Mouse (Mus musculus): ENCODE data around the gene Sh2d4b.

The Sh2d4b gene

DNA sequence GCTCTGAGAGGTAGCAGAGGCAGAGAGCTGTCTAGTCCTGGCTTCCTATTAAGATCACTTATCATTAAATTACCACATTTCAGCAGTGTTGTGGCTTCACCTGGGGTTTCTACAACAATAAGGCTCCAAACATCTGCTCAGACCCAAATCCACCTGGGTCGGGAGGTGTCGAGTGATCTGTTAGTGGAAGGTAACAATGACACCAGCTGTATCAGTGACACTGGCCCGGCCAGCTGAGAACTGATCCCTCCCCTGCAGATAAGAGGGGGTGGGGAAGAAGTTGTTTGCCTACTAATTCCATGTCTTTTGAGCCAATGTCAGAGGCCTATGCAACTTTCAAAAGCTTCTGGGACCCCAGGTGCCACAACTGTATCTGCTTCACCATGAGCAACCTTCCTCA lies at the start of gene Sh2d4b:
Gene Sh2d4b, minus strand, starts transcription at position 71 of the 400 bp plus-strand sequence.
- no peak for DNase-seq (ENCODE audit: low spot score in 2 of 2)

DNA sequence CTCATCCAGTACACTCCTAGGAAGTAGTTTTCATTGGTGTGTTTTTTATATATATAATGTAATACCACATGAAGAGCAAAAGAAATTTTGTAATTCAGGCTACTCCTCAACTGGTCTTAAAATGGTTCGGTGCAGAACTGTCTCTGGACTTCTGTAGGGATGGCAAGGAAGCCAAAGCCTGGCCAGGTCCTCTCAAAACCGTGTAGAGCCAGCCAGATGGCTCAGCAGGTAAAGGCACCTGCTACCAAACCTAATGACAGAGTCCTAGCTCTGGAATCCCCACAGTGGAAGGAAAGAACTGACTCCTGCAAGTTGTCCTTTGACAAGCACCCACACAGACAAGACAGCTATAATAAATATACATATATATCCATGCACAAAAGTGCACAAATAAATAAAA lies 49.4 kb upstream of the Sh2d4b start:
- DNase-seq (ENCODE audit: low spot score in 2 of 2), result no peak

DNA sequence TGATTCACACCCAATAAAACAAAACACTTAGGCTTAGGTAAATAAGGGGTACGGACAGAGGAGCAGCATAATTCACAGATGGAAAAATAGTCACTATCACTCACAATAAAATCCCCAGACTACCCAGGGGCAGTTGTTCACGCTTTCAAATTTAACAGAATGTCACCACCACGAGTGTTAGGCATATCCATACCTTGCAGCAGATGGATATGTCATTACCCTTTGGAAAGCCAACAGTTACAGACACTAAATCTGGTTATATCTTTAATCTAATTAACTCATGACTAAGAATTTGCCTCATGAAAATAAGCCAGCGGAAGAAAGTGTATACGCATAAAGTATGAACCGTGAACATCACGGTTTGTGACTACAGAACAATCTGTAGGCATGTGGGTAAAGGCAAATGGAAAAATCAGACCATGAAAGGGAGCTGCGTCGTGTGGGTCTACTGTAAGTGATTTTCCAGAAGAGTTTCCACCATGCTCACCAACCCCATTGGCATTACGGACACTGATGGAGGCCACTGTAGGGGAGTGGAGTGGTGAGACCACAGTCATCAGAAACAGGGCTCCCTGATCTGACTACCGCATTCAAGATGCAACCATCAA lies 45.4 kb upstream of the Sh2d4b start:
- no peak for DNase-seq (ENCODE audit: low spot score in 2 of 2)

DNA sequence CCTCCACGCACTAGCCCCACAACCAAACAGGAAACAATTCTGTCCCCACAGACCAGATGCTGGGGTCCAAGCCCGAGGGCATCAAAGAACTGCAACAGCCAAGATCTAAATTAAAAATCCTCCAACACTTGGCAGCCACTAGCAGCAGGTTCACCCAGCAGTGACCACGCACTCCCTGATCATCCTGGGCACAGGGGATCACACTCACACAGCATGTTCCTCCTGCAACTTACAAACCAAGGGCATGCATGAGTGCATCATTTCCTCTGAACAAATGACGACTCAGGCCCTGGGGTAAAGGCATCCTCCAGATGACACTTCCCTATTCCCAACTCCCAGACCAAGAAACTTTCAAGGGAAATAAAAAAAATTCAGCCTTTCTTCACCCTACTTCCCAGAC lies 44.0 kb upstream of the Sh2d4b start:
- no peak for DNase-seq (ENCODE audit: low spot score in 2 of 2)

DNA sequence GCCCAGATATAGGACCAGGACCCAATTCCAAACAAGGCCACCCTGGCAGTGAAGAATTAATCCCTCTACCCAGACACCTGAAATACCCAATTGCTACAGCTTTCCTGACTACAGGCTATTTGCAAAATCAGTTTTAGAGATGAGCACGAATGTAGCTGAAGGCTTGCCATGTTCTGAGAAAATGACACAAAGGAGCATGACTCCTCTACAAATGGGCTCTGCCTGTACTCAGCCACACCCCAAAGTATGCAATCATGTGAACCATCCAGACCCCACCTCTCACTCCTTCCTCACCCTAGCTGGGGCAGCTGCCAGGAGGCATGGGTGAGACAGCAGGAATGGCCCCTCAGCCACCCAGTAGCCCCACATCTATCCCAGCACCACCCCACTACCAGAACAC lies 42.4 kb upstream of the Sh2d4b start:
- DNase-seq (ENCODE audit: low spot score in 2 of 2), result no peak

DNA sequence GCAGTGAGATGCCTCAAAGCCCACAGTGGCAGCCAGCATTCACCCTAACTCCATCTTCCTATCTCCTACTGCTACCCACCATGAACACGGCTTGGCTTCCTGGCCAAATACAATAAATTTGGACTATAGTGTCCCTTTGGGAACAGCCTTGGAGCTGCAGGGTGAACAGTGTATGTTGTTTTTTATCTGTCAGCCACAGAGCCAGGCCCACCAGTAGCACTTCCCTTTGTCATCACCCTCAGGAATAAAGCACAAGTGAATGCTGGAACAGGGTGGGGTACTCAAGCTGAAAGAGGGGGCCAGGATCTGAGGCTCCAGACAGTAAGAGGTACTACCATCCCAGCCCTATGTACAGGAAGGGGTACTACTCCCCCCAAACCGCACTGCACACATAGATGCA lies 42.0 kb upstream of the Sh2d4b start:
- no peak for DNase-seq (ENCODE audit: low spot score in 2 of 2)

DNA sequence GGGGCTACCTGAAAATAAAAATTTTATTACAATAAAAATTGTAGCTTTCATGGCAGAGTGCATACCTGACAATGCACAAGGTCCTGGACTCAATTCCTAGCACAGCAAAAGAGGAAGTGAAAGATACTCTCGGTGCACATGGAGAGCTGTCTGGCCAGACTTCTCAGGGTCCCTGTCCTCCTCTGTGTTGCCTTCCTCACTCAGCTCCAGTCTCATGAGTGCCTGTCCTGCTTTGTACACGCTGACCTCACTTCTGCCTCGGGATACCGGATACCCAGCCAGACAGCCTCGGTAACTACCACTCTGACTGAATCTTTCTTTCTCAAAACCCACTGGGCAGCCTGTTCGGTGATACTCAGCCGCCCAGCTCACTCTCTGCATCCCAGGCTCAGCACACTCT lies 40.3 kb upstream of the Sh2d4b start:
- DNase-seq (ENCODE audit: low spot score in 2 of 2), result no peak

DNA sequence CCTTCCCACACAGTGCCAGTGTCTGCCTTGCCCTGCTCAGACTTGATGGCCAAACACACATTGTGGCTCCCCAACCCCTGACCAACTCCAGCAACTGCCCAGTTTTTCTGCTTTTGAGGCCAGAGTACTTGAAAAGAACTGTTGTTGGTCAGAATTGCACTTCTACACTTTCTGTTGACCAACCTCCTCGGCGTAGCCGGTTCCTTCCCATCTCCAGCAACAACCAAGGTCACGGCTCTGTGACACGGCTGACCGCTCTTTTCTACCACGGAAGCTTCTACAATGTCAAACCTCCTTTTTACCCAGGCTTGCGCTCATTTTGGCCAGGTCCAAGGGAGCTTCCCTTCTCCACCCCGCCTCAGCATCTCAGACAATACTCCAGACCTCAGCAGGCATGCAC lies 39.2 kb upstream of the Sh2d4b start:
- DNase-seq (ENCODE audit: low spot score in 2 of 2), result no peak

DNA sequence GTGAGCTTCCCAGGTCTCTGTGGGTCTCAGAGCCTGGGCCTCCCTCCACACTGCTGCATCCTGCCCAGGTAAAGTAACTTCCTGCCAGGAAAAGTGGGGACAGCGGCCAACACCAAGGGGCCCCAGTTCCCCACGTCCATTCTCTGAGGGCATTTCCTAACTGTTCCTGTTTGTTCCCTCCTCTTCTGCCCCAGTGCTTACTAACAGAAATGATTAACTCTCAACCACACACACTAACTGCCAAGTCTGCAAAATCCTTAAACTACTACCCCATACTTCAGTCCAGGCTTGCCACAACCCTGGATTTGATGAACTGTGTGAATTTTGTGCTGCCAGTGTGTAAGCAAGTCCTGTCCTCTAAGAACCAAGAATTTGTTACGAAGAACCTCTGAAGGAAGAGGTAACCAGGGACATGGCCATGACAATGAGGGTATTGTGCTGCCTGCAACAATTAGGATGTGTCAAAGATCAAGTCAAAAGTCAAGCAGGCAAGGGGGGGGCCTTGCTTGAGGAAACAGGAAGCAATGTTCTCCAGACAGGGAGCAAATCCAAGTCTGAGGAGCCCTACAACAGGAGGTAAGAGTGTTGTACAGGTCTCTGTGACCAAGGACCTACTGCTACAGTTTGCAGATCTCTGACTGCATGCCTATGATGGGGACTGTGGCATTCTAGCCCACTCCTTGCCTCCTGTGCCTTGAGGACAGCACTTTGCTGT lies 38.2 kb upstream of the Sh2d4b start:
- DNase-seq (ENCODE audit: low spot score in 2 of 2), result no peak

DNA sequence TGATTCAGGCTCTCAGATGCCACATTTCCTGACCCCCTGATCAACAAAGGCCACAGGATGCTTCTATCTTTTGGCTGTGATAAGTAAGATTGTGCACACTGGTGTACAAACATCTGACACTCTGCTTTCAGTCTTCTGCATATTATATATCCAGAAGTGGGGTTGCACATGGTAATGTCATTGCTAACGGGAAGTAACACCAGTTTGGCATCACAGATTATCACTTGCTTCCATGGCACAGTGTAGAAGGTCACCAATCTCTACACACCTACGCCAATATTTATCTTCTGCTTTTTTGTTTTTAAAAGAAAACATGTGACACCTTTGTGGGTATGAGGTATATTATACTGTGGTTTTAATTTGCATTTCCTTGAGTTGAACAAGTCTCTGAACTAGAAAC lies 36.9 kb upstream of the Sh2d4b start:
- no peak for DNase-seq (ENCODE audit: low spot score in 2 of 2)

DNA sequence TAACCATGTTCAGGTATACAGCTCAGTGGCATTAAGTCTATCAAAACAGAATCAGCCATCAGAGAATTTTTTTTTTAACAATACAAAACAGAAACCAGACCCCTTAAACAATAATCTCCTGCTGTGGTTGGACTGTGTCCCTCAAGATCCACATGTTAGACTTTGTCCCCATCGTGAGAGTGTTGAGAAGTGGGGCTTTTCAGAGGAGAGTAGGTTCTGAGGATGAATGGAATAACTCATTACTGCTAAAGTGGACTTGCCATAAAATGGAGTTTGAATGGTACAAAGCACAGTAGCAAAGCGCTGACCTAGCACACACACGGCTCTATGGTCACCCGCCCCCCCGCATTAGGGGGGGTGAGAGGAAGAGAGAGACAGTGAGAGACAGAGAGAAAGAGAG lies 35.8 kb upstream of the Sh2d4b start:
- no peak for DNase-seq (ENCODE audit: low spot score in 2 of 2)

DNA sequence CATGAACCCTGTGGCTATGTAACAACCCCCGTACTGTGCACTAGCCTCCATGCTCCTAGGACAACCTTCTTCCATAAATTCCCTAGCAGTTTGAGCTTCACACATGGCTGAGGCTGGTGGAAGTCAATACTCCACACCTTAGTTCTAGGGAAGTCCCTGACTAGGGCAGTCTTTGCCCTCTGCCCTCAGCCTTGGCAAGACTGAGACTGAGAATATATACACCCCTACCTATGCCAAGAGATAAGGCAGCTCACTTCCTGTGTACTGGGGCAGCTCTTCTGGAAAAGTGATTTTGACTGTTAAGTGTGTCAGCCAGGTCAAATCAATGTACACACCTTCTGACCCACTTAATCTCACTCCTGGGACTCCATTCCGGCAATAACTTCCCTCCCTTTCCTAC lies 34.0 kb upstream of the Sh2d4b start:
- no peak for DNase-seq (ENCODE audit: low spot score in 2 of 2)

DNA sequence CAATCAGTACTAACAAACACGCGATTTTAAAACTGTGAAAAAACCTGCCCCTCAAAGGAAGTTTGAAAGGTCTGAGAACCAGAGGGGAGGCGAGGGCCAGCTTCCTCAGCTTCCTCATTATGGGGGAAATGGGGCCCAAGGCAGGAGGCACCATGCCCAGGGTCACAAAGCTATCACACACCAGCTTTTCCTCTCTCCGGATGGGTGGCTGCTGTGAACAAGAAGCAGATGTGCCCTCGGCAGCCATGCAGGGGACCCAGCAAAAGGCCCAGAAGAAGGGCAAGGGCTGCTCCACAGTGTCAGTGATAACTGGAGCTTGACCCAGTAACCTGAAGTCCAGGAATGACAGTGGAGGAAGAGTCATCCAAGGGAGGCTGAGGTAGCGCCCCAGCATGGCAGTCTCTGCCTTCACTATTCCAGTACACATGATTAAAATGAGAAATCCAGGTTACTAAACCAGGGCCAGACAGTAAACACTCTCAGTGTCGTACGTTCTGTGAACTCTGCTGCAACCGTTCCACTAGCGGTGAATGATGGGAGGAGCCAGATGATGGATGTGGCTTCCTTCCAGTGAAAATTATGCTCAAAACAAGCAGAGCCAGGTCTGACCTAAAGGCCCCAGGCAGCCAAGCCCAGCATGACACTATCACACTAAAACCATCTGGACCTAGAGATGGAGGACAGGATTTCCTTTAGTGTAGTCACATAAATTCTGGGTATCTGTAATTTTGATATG lies 31.5 kb upstream of the Sh2d4b start:
- no peak for DNase-seq (ENCODE audit: low spot score in 2 of 2)

DNA sequence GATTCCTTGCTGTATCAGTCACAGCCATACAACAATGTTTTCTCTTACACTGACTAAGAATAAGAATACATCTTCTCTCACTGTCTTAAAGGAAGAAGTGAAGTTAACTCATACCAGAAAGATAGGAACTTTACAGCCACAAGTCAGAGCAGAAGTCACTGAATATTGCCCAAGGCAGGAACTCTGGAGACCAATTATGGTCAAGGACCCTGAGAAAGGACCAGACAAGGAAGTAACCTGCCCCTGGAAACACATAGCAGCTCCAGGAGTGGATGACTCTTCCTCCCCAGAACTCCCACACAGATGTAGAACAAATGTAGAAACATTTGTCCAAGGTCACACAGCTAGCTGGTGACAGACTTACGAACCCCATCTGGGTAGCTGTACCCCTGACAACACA lies 28.2 kb upstream of the Sh2d4b start:
- no peak for DNase-seq (ENCODE audit: low spot score in 2 of 2)

DNA sequence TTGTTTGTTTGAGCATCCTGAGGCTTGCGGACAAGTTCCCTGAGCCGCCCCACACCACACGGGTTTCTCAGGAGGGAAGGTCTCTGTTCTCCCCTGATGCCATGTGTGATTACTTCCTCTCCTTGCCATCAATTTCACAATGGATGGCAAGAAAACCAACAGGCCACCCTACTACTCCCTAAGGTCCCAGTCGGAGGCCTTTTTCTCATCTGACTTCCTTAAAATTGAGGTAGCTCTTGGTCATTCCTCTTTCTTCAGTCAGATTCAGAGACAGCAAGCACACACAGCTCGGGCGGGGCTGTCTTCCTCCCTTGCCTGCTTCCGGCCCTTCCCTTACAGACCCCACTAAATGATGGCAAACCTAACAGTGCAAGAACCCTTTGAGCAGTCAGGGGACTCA lies 26.5 kb upstream of the Sh2d4b start:
- no peak for DNase-seq (ENCODE audit: low spot score in 2 of 2)

DNA sequence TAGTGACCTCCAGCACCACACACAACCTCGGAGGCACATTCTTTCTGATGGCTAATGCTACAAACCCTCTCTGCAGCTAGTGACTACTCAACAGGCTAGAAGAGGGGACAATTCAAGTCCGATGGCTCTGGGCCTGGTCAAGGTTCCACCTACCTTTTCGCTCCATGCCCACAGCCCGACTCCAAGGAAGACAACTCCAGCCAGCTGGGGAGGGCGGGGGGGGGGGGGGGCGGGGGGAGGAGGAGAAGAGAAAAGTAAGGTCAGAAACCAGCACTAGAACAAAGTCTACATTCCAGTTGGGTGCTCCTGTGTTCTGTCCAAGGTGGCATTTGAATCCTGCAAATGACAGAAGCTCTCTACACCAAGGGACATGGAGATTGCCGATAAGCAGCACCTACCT lies 25.4 kb upstream of the Sh2d4b start:
- DNase-seq (ENCODE audit: low spot score in 2 of 2), result no peak

DNA sequence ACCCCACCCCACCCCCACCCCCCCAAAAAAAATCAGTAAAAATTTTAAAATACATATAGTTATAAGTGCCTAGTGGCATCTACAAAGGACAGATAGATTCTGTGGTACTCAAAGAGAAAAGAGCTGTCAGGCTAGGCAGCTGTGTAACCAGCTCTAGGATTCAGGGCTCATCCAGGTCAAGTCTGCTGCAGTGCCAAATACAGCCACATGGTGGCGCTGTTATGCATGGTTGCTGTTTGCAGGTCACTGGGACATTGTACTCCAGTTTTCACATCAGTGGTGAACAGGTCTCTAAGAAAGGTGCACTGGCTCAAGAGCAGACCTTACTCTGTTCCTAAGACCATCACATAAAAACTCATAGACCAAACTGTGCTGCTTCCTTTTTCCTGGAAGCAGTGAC lies 24.6 kb upstream of the Sh2d4b start:
- DNase-seq (ENCODE audit: low spot score in 2 of 2), result peak; percentile 96 to 97

DNA sequence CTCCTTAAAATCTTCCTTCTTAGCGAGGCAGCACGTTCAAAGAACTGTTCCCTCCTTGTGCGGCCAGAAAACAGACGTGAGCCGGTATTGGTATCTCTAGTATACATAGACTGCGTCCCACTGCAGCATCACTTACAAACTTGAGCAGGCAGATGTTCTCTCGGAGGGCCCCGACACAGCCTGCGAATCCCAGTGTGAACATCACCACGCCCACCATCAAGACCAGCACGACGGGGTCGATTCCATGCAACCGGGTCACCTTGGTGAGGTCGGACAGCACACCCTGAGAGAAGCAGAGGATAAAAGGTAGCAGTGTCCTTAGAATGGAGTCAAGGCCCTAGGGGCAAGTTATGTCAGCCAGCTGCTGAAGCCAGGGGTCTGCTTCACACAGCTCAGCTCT lies 23.6 kb upstream of the Sh2d4b start:
- no peak for DNase-seq (ENCODE audit: low spot score in 2 of 2)

DNA sequence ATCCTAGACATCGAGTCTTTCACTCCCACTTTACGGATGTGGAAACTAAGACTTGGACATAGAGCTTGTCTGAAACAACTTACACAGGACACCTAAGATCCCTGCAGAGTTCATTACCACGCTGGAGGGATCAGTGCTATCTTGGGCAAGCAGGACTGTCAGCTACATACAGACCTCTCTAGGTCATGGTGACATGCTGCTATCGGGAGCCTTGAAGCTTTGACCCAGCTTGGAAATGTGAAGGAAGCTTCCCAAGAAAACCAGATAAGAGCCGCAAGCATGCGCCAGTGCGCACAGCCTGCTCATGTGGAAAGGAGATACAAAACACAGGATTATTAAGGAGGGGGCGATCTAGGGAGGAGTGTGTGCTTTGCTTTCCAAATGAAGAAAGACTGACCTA lies 22.8 kb upstream of the Sh2d4b start:
- DNase-seq (ENCODE audit: low spot score in 2 of 2), result no peak

DNA sequence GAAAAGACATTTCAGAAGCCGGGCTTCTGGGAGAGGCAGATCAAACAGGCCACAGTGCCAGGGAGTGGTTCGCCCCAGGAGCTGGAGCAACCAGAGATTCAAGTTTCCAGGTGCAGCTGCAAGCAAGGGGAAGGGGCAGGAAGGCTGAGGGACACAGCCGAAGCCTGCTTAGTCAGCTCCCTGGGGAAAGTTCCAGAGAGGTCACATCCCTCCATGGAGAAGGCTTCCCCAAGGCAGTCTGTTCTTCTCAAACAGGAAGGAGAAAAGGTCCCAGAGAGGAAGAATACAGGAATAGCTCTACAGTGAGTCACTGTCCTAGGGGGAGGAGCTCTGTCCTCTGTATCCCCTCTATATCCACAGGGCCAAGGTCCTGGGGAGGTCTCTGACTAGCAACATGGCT lies 21.6 kb upstream of the Sh2d4b start:
- DNase-seq (ENCODE audit: low spot score in 2 of 2), result no peak

DNA sequence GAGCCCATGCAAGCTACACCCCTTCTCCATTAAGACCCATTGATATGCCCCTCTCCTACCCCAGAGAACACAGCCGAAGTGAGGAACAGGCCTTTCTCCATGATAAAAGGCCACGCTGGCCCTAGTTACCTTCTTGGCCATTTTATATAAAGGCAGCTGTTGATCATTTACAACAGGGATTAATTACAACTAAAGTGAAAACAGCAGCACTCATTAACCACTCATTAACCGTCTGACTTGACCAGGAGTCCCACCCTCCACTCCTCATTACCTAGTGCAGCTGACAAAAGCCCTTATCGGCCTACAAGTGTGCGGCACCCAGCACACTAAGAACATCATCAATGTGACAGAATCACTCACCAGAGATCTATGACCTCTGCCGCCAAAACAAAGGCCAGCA lies 20.6 kb upstream of the Sh2d4b start:
- DNase-seq (ENCODE audit: low spot score in 2 of 2), result no peak

DNA sequence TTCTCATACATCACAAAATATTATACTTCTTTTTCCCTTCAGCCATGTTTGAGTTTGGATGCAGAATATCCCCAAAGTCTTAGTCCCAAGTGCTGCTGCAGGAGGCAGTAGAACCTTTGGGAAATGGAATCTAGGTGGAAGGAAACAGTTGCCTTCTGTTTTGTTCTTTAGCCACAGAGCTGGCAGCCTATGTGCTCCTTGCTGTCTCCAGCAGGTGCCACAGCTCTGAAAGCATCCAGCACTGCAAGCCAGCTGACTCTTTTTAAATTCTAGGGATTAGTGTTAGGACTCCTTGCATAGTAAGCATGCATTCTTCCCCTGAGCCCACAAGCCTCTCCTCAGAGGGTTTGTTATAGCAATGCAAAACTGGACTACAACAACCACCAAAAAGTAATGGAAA lies 18.5 kb upstream of the Sh2d4b start:
- no peak for DNase-seq (ENCODE audit: low spot score in 2 of 2)

DNA sequence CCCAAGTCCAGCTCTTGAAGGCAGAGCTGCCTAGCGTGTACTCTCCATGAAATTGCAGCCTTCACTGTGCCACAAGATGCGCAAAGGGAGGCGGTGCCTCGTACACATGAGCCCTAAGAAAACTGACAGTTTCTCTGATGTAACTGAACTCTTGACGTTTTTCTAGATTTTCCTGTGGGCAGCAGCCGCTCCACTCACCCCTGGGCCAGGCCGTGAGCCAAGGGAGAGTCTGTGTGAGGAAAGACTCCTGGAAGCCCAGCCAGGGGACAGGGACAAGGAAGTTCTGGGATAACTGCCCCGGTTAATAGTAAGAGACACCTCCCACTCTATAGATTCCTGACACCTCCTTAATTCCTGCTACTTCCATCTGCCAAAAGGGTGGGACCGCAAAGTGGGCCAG lies 15.7 kb upstream of the Sh2d4b start:
- DNase-seq (ENCODE audit: low spot score in 2 of 2), result no peak
